Mouse (Mus musculus): Measurements from ENCODE around the gene Sgk1.

DNA sequence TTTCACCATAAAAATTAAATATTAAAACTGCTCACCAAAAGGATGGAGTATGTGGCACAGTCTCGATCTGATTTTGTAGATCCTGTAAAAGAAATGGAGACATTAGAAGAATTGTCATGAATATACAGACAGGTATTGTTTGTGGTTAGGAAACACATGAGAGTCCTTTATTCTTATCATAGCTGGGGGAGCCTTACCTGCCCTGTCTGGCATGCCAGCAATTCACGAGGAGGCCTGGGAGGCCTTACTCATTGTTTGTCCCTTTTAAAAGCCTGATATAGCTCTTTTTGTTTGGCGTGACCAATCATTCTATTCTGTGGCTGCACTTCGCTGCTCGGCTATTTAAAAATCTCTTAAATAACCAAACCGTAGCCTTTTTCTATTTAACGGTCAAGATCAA is 37.6 kb upstream of the Sgk1 start:
- TF ChIP-seq CTCF (IDR thresholded peaks at IDR 0.05; ENCODE audit: extremely low read depth, insufficient read depth, low read length) (no peak), POLR2A (IDR thresholded peaks at IDR 0.05; ENCODE audit: extremely low read depth, insufficient read depth, low read length) (no peak)

All from cortical plate, adult 2 months (tissue).